Comparison of ENCODE assay signal across 9 mouse cellular contexts in the genomic region with DNA sequence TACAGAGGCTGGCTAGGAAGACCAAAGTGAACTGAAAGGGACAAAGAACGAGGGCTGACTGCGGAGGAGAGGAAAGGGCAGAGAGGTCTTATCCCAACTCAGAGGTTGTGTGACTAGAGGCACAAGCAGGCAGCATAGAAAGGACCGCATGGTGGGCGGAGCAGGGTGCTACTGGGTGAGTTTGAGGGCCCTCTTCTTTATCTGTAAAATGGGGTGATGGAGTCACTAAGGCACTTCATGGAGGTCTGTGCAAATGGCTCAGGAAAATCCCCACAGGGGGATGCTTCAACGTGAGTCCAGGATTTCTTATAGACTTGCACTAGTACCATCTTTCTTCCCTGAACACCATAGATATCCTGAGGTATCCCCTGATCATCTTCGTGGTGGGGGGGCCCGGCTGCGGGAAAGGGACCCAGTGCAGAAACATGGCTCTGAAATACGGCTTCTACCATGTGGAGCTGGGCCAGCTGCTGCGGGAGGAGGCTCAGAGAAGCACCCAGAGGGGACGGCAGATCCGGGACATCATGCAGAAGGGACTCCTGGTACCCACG. TPM values are rescaled to one million over a fixed set of nuclear protein-coding genes. Genes with fewer than 3 reads are reported as not detected.
DNase-seq lines count a peak whose midpoint lies in the region; ATAC-seq and TF ChIP-seq lines count a peak whose summit lies in the region.
"Had no signal": no experiment of that assay in that cellular context is flagged by ENCODE, and none has a peak within 500 bp of the region (broad histone marks: within the 10 kb centered on the region; RNA-seq: fewer than 3 reads in every experiment).

No protein-coding gene starts in this region.

- 69% methylated on average over 13 of the region's 13 CpGs for WGBS in limb, embryonic 15.5 days
- WGBS in stomach, postnatal 0 days, result 63% methylated on average over 13 of the region's 13 CpGs

- H3K9me3 ChIP-seq in erythroblast, embryonic 14.5 days (ENCODE audit: control insufficient read depth, low read length), result no peaks in the 10 kb centered on the region
- no peaks in the 10 kb centered on the region for H3K9me3 ChIP-seq in limb, embryonic 15.5 days
- no peaks in the 10 kb centered on the region for H3K9me3 ChIP-seq in stomach, postnatal 0 days (ENCODE audit: control insufficient read depth, low read length)

- no peak for DNase-seq in testis, postnatal 14 days (ENCODE audit: low spot score)
- no peak for DNase-seq in stomach, postnatal 0 days (ENCODE audit: low spot score)
- DNase-seq in layer of hippocampus, postnatal 36 days, result no peak

- H3K4me1 ChIP-seq in erythroblast, embryonic 14.5 days (ENCODE audit: control insufficient read depth), result peaks cover 66% of the 10 kb centered on the region
- H3K4me1 ChIP-seq in testis, adult 2 months (ENCODE audit: control insufficient read depth, insufficient read depth, low read length), result peaks cover 5% of the 10 kb centered on the region
- peaks cover 19% of the 10 kb centered on the region for H3K4me1 ChIP-seq in limb, embryonic 15.5 days
- peaks cover 5% of the 10 kb centered on the region; the same call in 1 of the 2 replicates for H3K4me1 ChIP-seq in stomach, postnatal 0 days (replicated peaks; ENCODE audit: control insufficient read depth, insufficient read depth)

- no peak overlapping the region for H3K9ac ChIP-seq in limb, embryonic 15.5 days
- peak overlapping the region; percentile 79; the same call in 1 of the 2 replicates for H3K9ac ChIP-seq in stomach, postnatal 0 days (ENCODE audit: low read length)

- H3K27me3 ChIP-seq in erythroblast, embryonic 14.5 days (ENCODE audit: control insufficient read depth), result no peaks in the 10 kb centered on the region
- H3K27me3 ChIP-seq in testis, adult 2 months (ENCODE audit: control insufficient read depth, insufficient read depth, low read length), result no peaks in the 10 kb centered on the region
- no peaks in the 10 kb centered on the region for H3K27me3 ChIP-seq in limb, embryonic 15.5 days
- no peaks in the 10 kb centered on the region for H3K27me3 ChIP-seq in stomach, postnatal 0 days (ENCODE audit: control insufficient read depth, insufficient read depth, low read length)

- peak overlapping the region; percentile 81 for H3K4me2 ChIP-seq in limb, embryonic 15.5 days
- H3K4me2 ChIP-seq in stomach, postnatal 0 days (replicated peaks; ENCODE audit: low read depth), result peak overlapping the region; percentile 86

- no peak for TF ChIP-seq CTCF in testis, adult 2 months (IDR thresholded peaks at IDR 0.05; ENCODE audit: control insufficient read depth, insufficient read depth, insufficient replicate concordance, low read depth, low read length)
- TF ChIP-seq CTCF in stomach, postnatal 0 days (IDR thresholded peaks at IDR 0.05; ENCODE audit: low read depth), result no peak

- H3K27ac ChIP-seq in testis, adult 2 months (ENCODE audit: control insufficient read depth, insufficient read depth, low read depth, low read length), result peak overlapping the region; percentile 97
- peak overlapping the region; percentile 95 for H3K27ac ChIP-seq in limb, embryonic 15.5 days
- H3K27ac ChIP-seq in stomach, postnatal 0 days (replicated peaks), result peak overlapping the region; percentile 92

- TF ChIP-seq EP300 in stomach, postnatal 0 days (optimal IDR thresholded peaks at IDR 0.05), result no peak

- peak overlapping the region; percentile 83 for H3K4me3 ChIP-seq in erythroblast, embryonic 14.5 days (replicated peaks)
- peak overlapping the region; percentile 97 for H3K4me3 ChIP-seq in testis, adult 2 months (ENCODE audit: control insufficient read depth, low read depth, low read length)
- H3K4me3 ChIP-seq in limb, embryonic 15.5 days, result peak overlapping the region; percentile 75
- peak overlapping the region; percentile 64; the same call in 1 of the 2 replicates for H3K4me3 ChIP-seq in stomach, postnatal 0 days (ENCODE audit: low read depth, low read length)

- H3K36me3 ChIP-seq in erythroblast, embryonic 14.5 days (ENCODE audit: control insufficient read depth), result peaks cover 25% of the 10 kb centered on the region
- H3K36me3 ChIP-seq in testis, adult 2 months (ENCODE audit: control insufficient read depth, insufficient read depth, low read length), result no peaks in the 10 kb centered on the region; the same call in 1 of the 2 replicates
- H3K36me3 ChIP-seq in limb, embryonic 15.5 days, result peaks cover 16% of the 10 kb centered on the region
- no peaks in the 10 kb centered on the region for H3K36me3 ChIP-seq in stomach, postnatal 0 days (ENCODE audit: control insufficient read depth, insufficient read depth, low read length)

- no peak for ATAC-seq in erythroblast, adult 5-6 weeks (replicated peaks; ENCODE audit: low FRiP score, poor library complexity, severe bottlenecking)
- ATAC-seq in limb, embryonic 15.5 days (ENCODE audit: insufficient number of reproducible peaks, low FRiP score, low TSS enrichment, low read depth), result no peak
- ATAC-seq in stomach, postnatal 0 days (ENCODE audit: low FRiP score, low TSS enrichment), result no peak
- no peak for ATAC-seq in frontal cortex, adult (ENCODE audit: low TSS enrichment)

- TF ChIP-seq POLR2A in testis, adult 2 months (IDR thresholded peaks at IDR 0.05; ENCODE audit: control insufficient read depth, low read depth, low read length), result no peak

RNA-seq across cellular contexts. Expression of a gene that starts 1.1 kb away (rescaled TPM):
- not detected in 2 replicates for polyA plus RNA-seq in erythroblast, embryonic 14.5 days (2012)
- not detected in 2 replicates for total RNA-seq in erythroblast, adult 5-6 weeks (2015; ENCODE audit: low replicate concordance)
- total RNA-seq in erythroblast, adult 5-6 weeks (2017; ENCODE audit: low replicate concordance), result not detected in 2 replicates
- polyA plus RNA-seq in testis, adult 2 months (2012; rRNA removed), result 19.7 and 21.3 TPM in 2 replicates
- polyA plus RNA-seq in limb, embryonic 15.5 days (2015; fragmentation: Nextera tagmentation; extraction: Ambion mirVana), result 0.37 and 0.40 TPM in 2 replicates
- 0.33 and 0.45 TPM in 2 replicates for polyA plus RNA-seq in stomach, postnatal 0 days (2015; fragmentation: Nextera tagmentation; extraction: Ambion mirVana)
- total RNA-seq in layer of hippocampus, postnatal 36 days (2021), result under 1 TPM in 1 of 2 experiments, not detected in 1; 0.30 TPM
- total RNA-seq: neutrophil, adult 5-6 weeks had no signal

RNA-seq across cellular contexts. Expression of a gene that starts 1.2 kb away (rescaled TPM):
- 31.9 and 32.9 TPM in 2 replicates for polyA plus RNA-seq in erythroblast, embryonic 14.5 days (2012)
- 18.3 and 33.9 TPM in 2 replicates for total RNA-seq in erythroblast, adult 5-6 weeks (2015; ENCODE audit: low replicate concordance)
- 34.3 and 59.5 TPM in 2 replicates for total RNA-seq in erythroblast, adult 5-6 weeks (2017; ENCODE audit: low replicate concordance)
- 175 and 195 TPM in 2 replicates for polyA plus RNA-seq in testis, adult 2 months (2012; rRNA removed)
- polyA plus RNA-seq in limb, embryonic 15.5 days (2015; fragmentation: Nextera tagmentation; extraction: Ambion mirVana), result 62.0 and 75.6 TPM in 2 replicates
- polyA plus RNA-seq in stomach, postnatal 0 days (2015; fragmentation: Nextera tagmentation; extraction: Ambion mirVana), result 36.9 and 37.3 TPM in 2 replicates
- total RNA-seq in layer of hippocampus, postnatal 36 days (2021), result 10 to 100 TPM; 54.5 to 59.1 TPM

RNA-seq across cellular contexts. Expression of a gene that starts 12.5 kb away (rescaled TPM):
- polyA plus RNA-seq in erythroblast, embryonic 14.5 days (2012), result not detected in 2 replicates
- not detected in 2 replicates for total RNA-seq in erythroblast, adult 5-6 weeks (2015; ENCODE audit: low replicate concordance)
- 1.5 TPM in 1 of 2 replicates, not detected in the other for total RNA-seq in erythroblast, adult 5-6 weeks (2017; ENCODE audit: low replicate concordance)
- not detected in 2 replicates for polyA plus RNA-seq in testis, adult 2 months (2012; rRNA removed)
- 0.42 TPM in 1 of 2 replicates, not detected in the other for polyA plus RNA-seq in limb, embryonic 15.5 days (2015; fragmentation: Nextera tagmentation; extraction: Ambion mirVana)
- polyA plus RNA-seq in stomach, postnatal 0 days (2015; fragmentation: Nextera tagmentation; extraction: Ambion mirVana), result not detected in 2 replicates
- not detected for total RNA-seq in layer of hippocampus, postnatal 36 days (2021)
- total RNA-seq: neutrophil, adult 5-6 weeks had no signal

RNA-seq across cellular contexts. Expression of a gene that starts 15.2 kb away (rescaled TPM):
- polyA plus RNA-seq in erythroblast, embryonic 14.5 days (2012), result 2.1 and 2.9 TPM in 2 replicates
- total RNA-seq in erythroblast, adult 5-6 weeks (2015; ENCODE audit: low replicate concordance), result not detected in 2 replicates
- 2.5 and 8.9 TPM in 2 replicates for total RNA-seq in erythroblast, adult 5-6 weeks (2017; ENCODE audit: low replicate concordance)
- 30.2 and 35.7 TPM in 2 replicates for polyA plus RNA-seq in testis, adult 2 months (2012; rRNA removed)
- 36.3 and 39.0 TPM in 2 replicates for polyA plus RNA-seq in limb, embryonic 15.5 days (2015; fragmentation: Nextera tagmentation; extraction: Ambion mirVana)
- polyA plus RNA-seq in stomach, postnatal 0 days (2015; fragmentation: Nextera tagmentation; extraction: Ambion mirVana), result 28.7 and 32.5 TPM in 2 replicates
- 10 to 100 TPM; 20.1 to 26.4 TPM for total RNA-seq in layer of hippocampus, postnatal 36 days (2021)

RNA-seq across cellular contexts. Expression of a gene that starts 19.0 kb away (rescaled TPM):
- 31.3 and 33.6 TPM in 2 replicates for polyA plus RNA-seq in erythroblast, embryonic 14.5 days (2012)
- 32.9 and 37.6 TPM in 2 replicates for total RNA-seq in erythroblast, adult 5-6 weeks (2015; ENCODE audit: low replicate concordance)
- 29.8 and 34.2 TPM in 2 replicates for total RNA-seq in erythroblast, adult 5-6 weeks (2017; ENCODE audit: low replicate concordance)
- polyA plus RNA-seq in testis, adult 2 months (2012; rRNA removed), result 45.2 and 45.9 TPM in 2 replicates
- polyA plus RNA-seq in limb, embryonic 15.5 days (2015; fragmentation: Nextera tagmentation; extraction: Ambion mirVana), result 24.2 and 35.9 TPM in 2 replicates
- 16.9 and 18.2 TPM in 2 replicates for polyA plus RNA-seq in stomach, postnatal 0 days (2015; fragmentation: Nextera tagmentation; extraction: Ambion mirVana)
- total RNA-seq in layer of hippocampus, postnatal 36 days (2021), result 100 to 1,000 TPM; 111 to 121 TPM

Comparison
In these comparisons a context has a peak if more than half of its experiments do, and no peak if none do; other contexts are left out.
1. RNA of a gene that starts 1.1 kb away (polyA plus RNA-seq): 19.7 to 21.3 TPM in testis, adult 2 months; 0.33 to 0.45 TPM in stomach, postnatal 0 days, 0.37 to 0.40 TPM in limb, embryonic 15.5 days and not detected in erythroblast, embryonic 14.5 days; every median in the first group is over 10 times any median in the second.
2. Peak in every context shown above with its lines, with median percentiles within 50 percentile points of each other: H3K4me3 ChIP-seq and H3K27ac ChIP-seq.